Mouse (Mus musculus): ENCODE results near the gene Vdac1. TPM values are rescaled to one million over a fixed set of nuclear protein-coding genes. Genes with fewer than 3 reads are reported as not detected.

Gene Vdac1
- polyA plus RNA-seq, 2 experiments = 58.9 to 102 TPM

GRCm38 (mm10) chr11:52429440-52429839 lies 68.8 kb downstream of the Vdac1 start:
- no peak for DNase-seq (ENCODE audit: low read depth in 3 of 3, low spot score in 3 of 3)
- no peaks in the 10 kb centered on the region for H3K36me3 ChIP-seq (replicated peaks; ENCODE audit: control insufficient read depth, insufficient read depth, low read depth)
- no peaks in the 10 kb centered on the region for H3K9me3 ChIP-seq (ENCODE audit: control insufficient read depth, low read length)
- no peak overlapping the region for H3K27ac ChIP-seq
- no peaks in the 10 kb centered on the region for H3K27me3 ChIP-seq (ENCODE audit: control insufficient read depth, insufficient read depth, low read length)
- H3K4me3 ChIP-seq (ENCODE audit: insufficient read depth in 1 of 2, low read depth in 2 of 2, low read length in 2 of 2) = no peak overlapping the region
- H3K4me2 ChIP-seq (ENCODE audit: low read depth) = no peak overlapping the region
- H3K4me1 ChIP-seq (replicated peaks; ENCODE audit: control insufficient read depth in 2 of 2, insufficient read depth in 2 of 2, low read length in 1 of 2) = no peaks in the 10 kb centered on the region
- no peak overlapping the region for H3K9ac ChIP-seq (replicated peaks)
- no peak for ATAC-seq (ENCODE audit: insufficient read depth)
- TF ChIP-seq CTCF (IDR thresholded peaks at IDR 0.05; ENCODE audit: low read depth) (no peak), EP300 (IDR thresholded peaks at IDR 0.05; ENCODE audit: low read depth) (no peak)
- 47% methylated on average over 6 of the region's 6 CpGs for WGBS (ENCODE audit: insufficient replicate concordance)

DNA sequence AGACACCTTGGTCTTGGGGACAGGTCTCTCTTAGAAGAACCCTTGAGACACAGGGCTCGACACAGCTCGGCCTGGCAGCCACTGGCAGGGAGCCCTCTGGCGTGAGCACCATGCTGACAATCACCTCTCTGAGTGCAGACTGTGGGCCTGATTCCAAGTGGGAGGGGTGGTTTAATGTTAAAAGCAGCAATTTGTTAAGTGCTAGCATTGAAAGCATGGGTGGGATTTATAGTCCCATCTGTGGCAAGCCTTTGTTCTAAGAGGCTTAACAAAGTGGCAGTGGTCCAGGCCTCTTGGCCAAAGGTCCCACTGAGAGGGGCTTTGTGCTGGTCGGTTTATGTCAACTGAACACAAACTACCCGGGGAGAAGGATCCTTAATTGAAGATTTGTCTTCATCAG lies 70.9 kb downstream of the Vdac1 start:
- DNase-seq (ENCODE audit: low read depth in 3 of 3, low spot score in 3 of 3) (no peak), ATAC-seq (ENCODE audit: insufficient read depth) (no peak)
- WGBS (ENCODE audit: insufficient replicate concordance) = 57% methylated on average over 5 of the region's 5 CpGs
- no peaks in the 10 kb centered on the region for H3K9me3 ChIP-seq (ENCODE audit: control insufficient read depth, low read length)
- TF ChIP-seq EP300 (IDR thresholded peaks at IDR 0.05; ENCODE audit: low read depth) (no peak), CTCF (IDR thresholded peaks at IDR 0.05; ENCODE audit: low read depth) (no peak)
- no peak overlapping the region for H3K27ac ChIP-seq
- H3K36me3 ChIP-seq (replicated peaks; ENCODE audit: control insufficient read depth, insufficient read depth, low read depth) = no peaks in the 10 kb centered on the region
- H3K9ac ChIP-seq (replicated peaks) = no peak overlapping the region
- H3K4me2 ChIP-seq (ENCODE audit: low read depth) = no peak overlapping the region
- H3K4me1 ChIP-seq (replicated peaks; ENCODE audit: control insufficient read depth in 2 of 2, insufficient read depth in 2 of 2, low read length in 1 of 2) = no peaks in the 10 kb centered on the region
- H3K27me3 ChIP-seq (ENCODE audit: control insufficient read depth, insufficient read depth, low read length) = no peaks in the 10 kb centered on the region
- no peak overlapping the region for H3K4me3 ChIP-seq (ENCODE audit: insufficient read depth in 1 of 2, low read depth in 2 of 2, low read length in 2 of 2)

GRCm38 (mm10) chr11:52432148-52432547 lies 71.5 kb downstream of the Vdac1 start:
- H3K9ac ChIP-seq (replicated peaks) = no peak overlapping the region
- no peak overlapping the region for H3K27ac ChIP-seq
- no peak overlapping the region for H3K4me3 ChIP-seq (ENCODE audit: insufficient read depth in 1 of 2, low read depth in 2 of 2, low read length in 2 of 2)
- no peaks in the 10 kb centered on the region for H3K27me3 ChIP-seq (ENCODE audit: control insufficient read depth, insufficient read depth, low read length)
- DNase-seq (ENCODE audit: low read depth in 3 of 3, low spot score in 3 of 3) (no peak), ATAC-seq (ENCODE audit: insufficient read depth) (no peak)
- H3K36me3 ChIP-seq (replicated peaks; ENCODE audit: control insufficient read depth, insufficient read depth, low read depth) = no peaks in the 10 kb centered on the region
- no peaks in the 10 kb centered on the region for H3K9me3 ChIP-seq (ENCODE audit: control insufficient read depth, low read length)
- H3K4me2 ChIP-seq (ENCODE audit: low read depth) = no peak overlapping the region
- TF ChIP-seq EP300 (IDR thresholded peaks at IDR 0.05; ENCODE audit: low read depth) (no peak), CTCF (IDR thresholded peaks at IDR 0.05; ENCODE audit: low read depth) (no peak)
- H3K4me1 ChIP-seq (replicated peaks; ENCODE audit: control insufficient read depth in 2 of 2, insufficient read depth in 2 of 2, low read length in 1 of 2) = no peaks in the 10 kb centered on the region
- 67% methylated on average over 5 of the region's 5 CpGs for WGBS (ENCODE audit: insufficient replicate concordance)

DNA sequence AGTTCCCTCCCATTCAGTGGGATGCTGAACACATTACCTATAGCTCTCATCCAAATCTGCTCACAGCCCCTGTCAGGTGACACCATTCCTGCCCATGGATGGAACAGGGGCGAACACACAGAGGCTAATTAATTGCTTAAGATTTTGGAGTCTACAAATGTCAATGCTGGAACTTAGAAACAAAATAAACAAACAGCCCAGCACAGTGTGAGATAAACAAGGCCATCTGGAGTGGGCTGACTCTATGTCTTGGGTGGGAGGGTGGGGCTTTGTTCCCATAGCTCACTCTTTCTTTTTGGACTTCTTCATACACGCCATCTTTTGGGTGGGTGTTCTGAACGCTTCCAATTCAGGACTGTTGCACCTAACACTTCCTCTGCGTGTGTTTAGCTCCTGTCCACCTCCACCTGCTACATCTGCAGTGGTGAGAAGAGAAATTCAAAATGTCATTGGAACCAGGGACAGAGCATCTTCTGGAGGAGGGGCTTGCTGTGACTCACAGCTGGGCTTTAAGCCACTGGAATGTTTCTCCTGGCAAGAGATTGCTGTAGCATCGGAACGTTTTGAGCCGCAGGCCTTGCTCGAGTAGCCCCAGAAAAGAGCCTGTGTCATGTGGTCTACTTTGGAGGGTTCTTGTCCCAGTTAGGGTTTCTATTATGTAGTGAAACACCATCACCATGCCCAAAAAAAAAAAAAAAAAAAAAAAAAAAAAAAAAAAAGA lies 72.6 kb downstream of the Vdac1 start:
- H3K36me3 ChIP-seq (replicated peaks; ENCODE audit: control insufficient read depth, insufficient read depth, low read depth) = no peaks in the 10 kb centered on the region
- H3K4me2 ChIP-seq (ENCODE audit: low read depth) = no peak overlapping the region
- no peaks in the 10 kb centered on the region for H3K27me3 ChIP-seq (ENCODE audit: control insufficient read depth, insufficient read depth, low read length)
- H3K4me1 ChIP-seq (replicated peaks; ENCODE audit: control insufficient read depth in 2 of 2, insufficient read depth in 2 of 2, low read length in 1 of 2) = no peaks in the 10 kb centered on the region
- ATAC-seq (ENCODE audit: insufficient read depth) (no peak), DNase-seq (ENCODE audit: low read depth in 3 of 3, low spot score in 3 of 3) (no peak)
- no peaks in the 10 kb centered on the region for H3K9me3 ChIP-seq (ENCODE audit: control insufficient read depth, low read length)
- 64% methylated on average over 8 of the region's 8 CpGs for WGBS (ENCODE audit: insufficient replicate concordance)
- H3K9ac ChIP-seq (replicated peaks) = no peak overlapping the region
- no peak overlapping the region for H3K4me3 ChIP-seq (ENCODE audit: insufficient read depth in 1 of 2, low read depth in 2 of 2, low read length in 2 of 2)
- no peak overlapping the region for H3K27ac ChIP-seq
- TF ChIP-seq CTCF (IDR thresholded peaks at IDR 0.05; ENCODE audit: low read depth) (no peak), EP300 (IDR thresholded peaks at IDR 0.05; ENCODE audit: low read depth) (no peak)

- no peak for TF ChIP-seq CTCF (IDR thresholded peaks at IDR 0.05; ENCODE audit: low read depth)
- no peak for TF ChIP-seq EP300 (IDR thresholded peaks at IDR 0.05; ENCODE audit: low read depth)
- no peaks in the 10 kb centered on the region for H3K36me3 ChIP-seq (replicated peaks; ENCODE audit: control insufficient read depth, insufficient read depth, low read depth)
- 57% methylated on average over 2 of the region's 2 CpGs for WGBS (ENCODE audit: insufficient replicate concordance)
- H3K27me3 ChIP-seq (ENCODE audit: control insufficient read depth, insufficient read depth, low read length) = no peaks in the 10 kb centered on the region
- no peak overlapping the region for H3K4me3 ChIP-seq (ENCODE audit: insufficient read depth in 1 of 2, low read depth in 2 of 2, low read length in 2 of 2)
- no peak for DNase-seq (ENCODE audit: low read depth in 3 of 3, low spot score in 3 of 3)
- no peak overlapping the region for H3K9ac ChIP-seq (replicated peaks)
- no peaks in the 10 kb centered on the region for H3K9me3 ChIP-seq (ENCODE audit: control insufficient read depth, low read length)
- no peaks in the 10 kb centered on the region for H3K4me1 ChIP-seq (replicated peaks; ENCODE audit: control insufficient read depth in 2 of 2, insufficient read depth in 2 of 2, low read length in 1 of 2)
- no peak overlapping the region for H3K4me2 ChIP-seq (ENCODE audit: low read depth)
- H3K27ac ChIP-seq = no peak overlapping the region
- ATAC-seq (ENCODE audit: insufficient read depth) = no peak
Measured at GRCm38 (mm10) chr11:52433797-52434195, 73.1 kb downstream of the Vdac1 start.

Measured in liver, embryonic 14.5 days (tissue).